Mouse (Mus musculus): ENCODE measurements around the gene Arntl2. TPM values are rescaled to one million over a fixed set of nuclear protein-coding genes. Genes with fewer than 3 reads are reported as not detected.

Arntl2 gene
- total RNA-seq, 2 experiments from 2014 or later = 0.84 TPM; not detected in 1

Other genes with a start within 250 kb of the Arntl2 start
- 191 and 241 TPM in 2 replicates for gene Fgfr1op2, start 218.9 kb upstream of the Arntl2 start, total RNA-seq (2015; ENCODE audit: low replicate concordance)
- 160 and 213 TPM in 2 replicates for gene Fgfr1op2, start 218.9 kb upstream of the Arntl2 start, total RNA-seq (2017; ENCODE audit: low replicate concordance)
- 108 and 132 TPM in 2 replicates for gene Ints13, start 218.2 kb upstream of the Arntl2 start, total RNA-seq (2015; ENCODE audit: low replicate concordance)
- gene Ints13, start 218.2 kb upstream of the Arntl2 start, total RNA-seq (2017; ENCODE audit: low replicate concordance) = 110 and 121 TPM in 2 replicates
- gene Med21, start 153.5 kb upstream of the Arntl2 start, total RNA-seq (2015; ENCODE audit: low replicate concordance) = 71.4 and 112 TPM in 2 replicates
- gene Med21, start 153.5 kb upstream of the Arntl2 start, total RNA-seq (2017; ENCODE audit: low replicate concordance) = 65.8 and 73.0 TPM in 2 replicates
- gene Tm7sf3, start 153.2 kb upstream of the Arntl2 start, total RNA-seq (2015; ENCODE audit: low replicate concordance) = 41.1 and 67.5 TPM in 2 replicates
- 47.8 and 49.5 TPM in 2 replicates for gene Tm7sf3, start 153.2 kb upstream of the Arntl2 start, total RNA-seq (2017; ENCODE audit: low replicate concordance)
- gene Stk38l, start 71.1 kb upstream of the Arntl2 start, total RNA-seq (2015; ENCODE audit: low replicate concordance) = 1.4 and 5.9 TPM in 2 replicates
- 3.2 TPM in 2 replicates for gene Stk38l, start 71.1 kb upstream of the Arntl2 start, total RNA-seq (2017; ENCODE audit: low replicate concordance)
- not detected in 2 replicates for gene Smco2, start 54.0 kb downstream of the Arntl2 start, total RNA-seq (2015; ENCODE audit: low replicate concordance)
- not detected in 2 replicates for gene Smco2, start 54.0 kb downstream of the Arntl2 start, total RNA-seq (2017; ENCODE audit: low replicate concordance)
- 0.42 and 6.1 TPM in 2 replicates for gene Ppfibp1, start 92.4 kb downstream of the Arntl2 start, total RNA-seq (2015; ENCODE audit: low replicate concordance)
- 0.64 and 1.5 TPM in 2 replicates for gene Ppfibp1, start 92.4 kb downstream of the Arntl2 start, total RNA-seq (2017; ENCODE audit: low replicate concordance)
- not detected in 2 replicates for gene 1700034J05Rik, start 158.4 kb downstream of the Arntl2 start, total RNA-seq (2015; ENCODE audit: low replicate concordance)
- gene 1700034J05Rik, start 158.4 kb downstream of the Arntl2 start, total RNA-seq (2017; ENCODE audit: low replicate concordance) = not detected in 2 replicates
- not detected in 2 replicates for gene Rep15, start 236.5 kb downstream of the Arntl2 start, total RNA-seq (2015; ENCODE audit: low replicate concordance)
- not detected in 2 replicates for gene Rep15, start 236.5 kb downstream of the Arntl2 start, total RNA-seq (2017; ENCODE audit: low replicate concordance)
- 20.9 and 28.9 TPM in 2 replicates for gene Mrps35, start 246.7 kb downstream of the Arntl2 start, total RNA-seq (2015; ENCODE audit: low replicate concordance)
- gene Mrps35, start 246.7 kb downstream of the Arntl2 start, total RNA-seq (2017; ENCODE audit: low replicate concordance) = 23.0 and 50.0 TPM in 2 replicates

Data from erythroid progenitor cell, adult 5-6 weeks (primary cell).